11 mouse cellular contexts compared by ENCODE assay signal in the genomic region with DNA sequence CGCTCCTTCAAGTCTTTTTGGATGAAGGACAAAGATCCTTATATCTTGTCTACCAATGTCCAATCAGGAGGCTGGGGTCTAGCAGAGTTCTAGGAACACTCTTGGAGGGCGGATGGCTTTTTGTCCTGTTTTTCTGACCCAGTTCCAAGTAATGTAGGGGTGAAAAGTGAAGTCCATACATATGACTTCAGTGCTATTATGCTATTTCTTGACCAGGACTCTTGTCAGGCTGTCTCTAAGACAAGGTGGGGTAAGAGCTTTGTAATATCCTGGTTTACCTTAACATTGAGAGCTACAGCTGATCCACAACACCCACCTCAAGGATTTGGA. TPM values are rescaled to one million over a fixed set of nuclear protein-coding genes. Genes with fewer than 3 reads are reported as not detected.
DNase-seq lines count a peak whose midpoint lies in the region; ATAC-seq and TF ChIP-seq lines count a peak whose summit lies in the region.
"Had no signal": no experiment of that assay in that cellular context is flagged by ENCODE, and none has a peak within 500 bp of the region (broad histone marks: within the 10 kb centered on the region; RNA-seq: fewer than 3 reads in every experiment).

No protein-coding gene starts in this region.

- no peak overlapping the region for H3K4me3 ChIP-seq in liver, embryonic 11.5 days (ENCODE audit: low read depth, low read length)
- no peak overlapping the region for H3K4me3 ChIP-seq in embryonic facial prominence, embryonic 12.5 days
- H3K4me3 ChIP-seq in intestine, embryonic 15.5 days (replicated peaks): no peak overlapping the region
- no peak overlapping the region for H3K4me3 ChIP-seq in midbrain, embryonic 16.5 days (ENCODE audit: low read depth, low read length)
- H3K4me3 ChIP-seq in layer of hippocampus, adult 2 months: no peak overlapping the region
- H3K4me3 ChIP-seq: megakaryocyte, embryonic 14.5 days had no signal

- DNase-seq in liver, embryonic 11.5 days (ENCODE audit: low spot score): no peak
- DNase-seq in liver: no peak
- no peak for DNase-seq in layer of hippocampus, adult 2 months (ENCODE audit: low spot score in 2 of 2)
- DNase-seq: cerebellum, postnatal 14 days; gastrocnemius, postnatal 14 days; kidney, adult 2 months had no signal

- no peak overlapping the region for H3K4me2 ChIP-seq in liver, embryonic 11.5 days
- H3K4me2 ChIP-seq in embryonic facial prominence, embryonic 12.5 days (replicated peaks): no peak overlapping the region
- no peak overlapping the region for H3K4me2 ChIP-seq in intestine, embryonic 15.5 days (replicated peaks)
- no peak overlapping the region for H3K4me2 ChIP-seq in midbrain, embryonic 16.5 days (ENCODE audit: low read length)

- peaks cover 9% of the 10 kb centered on the region for H3K9me3 ChIP-seq in liver, embryonic 11.5 days (ENCODE audit: control insufficient read depth, low read length)
- peaks cover 9% of the 10 kb centered on the region; the same call in 1 of the 2 replicates for H3K9me3 ChIP-seq in embryonic facial prominence, embryonic 12.5 days
- no peaks in the 10 kb centered on the region for H3K9me3 ChIP-seq in intestine, embryonic 15.5 days
- H3K9me3 ChIP-seq in midbrain, embryonic 16.5 days (replicated peaks; ENCODE audit: control insufficient read depth, low read length, poor library complexity, severe bottlenecking): no peaks in the 10 kb centered on the region; the same call in 1 of the 2 replicates

- ATAC-seq in liver, embryonic 11.5 days (replicated peaks; ENCODE audit: low FRiP score): 0 out of 2 replicates have a peak, but pooled peaks have one; percentile 11
- 0 out of 2 replicates have a peak, but pooled peaks have one; percentile 15 for ATAC-seq in embryonic facial prominence, embryonic 12.5 days (ENCODE audit: insufficient number of reproducible peaks, insufficient read depth, low FRiP score, low TSS enrichment)
- ATAC-seq in intestine, embryonic 15.5 days: 0 out of 2 replicates have a peak, but pooled peaks have one; percentile 12
- 0 out of 2 replicates have a peak, but pooled peaks have one; percentile 21 for ATAC-seq in midbrain, embryonic 16.5 days
- ATAC-seq in erythroblast, adult 5-6 weeks (replicated peaks; ENCODE audit: low FRiP score, poor library complexity, severe bottlenecking): no peak

- no peak for TF ChIP-seq CTCF in layer of hippocampus, adult 2 months (conservative IDR thresholded peaks at IDR 0.05)

- no peaks in the 10 kb centered on the region for H3K4me1 ChIP-seq in liver, embryonic 11.5 days (replicated peaks; ENCODE audit: control insufficient read depth, insufficient read depth, low read length)
- no peaks in the 10 kb centered on the region for H3K4me1 ChIP-seq in embryonic facial prominence, embryonic 12.5 days
- no peaks in the 10 kb centered on the region for H3K4me1 ChIP-seq in intestine, embryonic 15.5 days (replicated peaks)
- no peaks in the 10 kb centered on the region for H3K4me1 ChIP-seq in midbrain, embryonic 16.5 days (ENCODE audit: control insufficient read depth, insufficient read depth, low read length)
- H3K4me1 ChIP-seq: megakaryocyte, embryonic 14.5 days had no signal

- peaks cover 66% of the 10 kb centered on the region for H3K36me3 ChIP-seq in liver, embryonic 11.5 days (ENCODE audit: control insufficient read depth, insufficient read depth, low read length)
- peaks cover 74% of the 10 kb centered on the region for H3K36me3 ChIP-seq in embryonic facial prominence, embryonic 12.5 days
- H3K36me3 ChIP-seq in intestine, embryonic 15.5 days: peaks cover 60% of the 10 kb centered on the region
- H3K36me3 ChIP-seq in midbrain, embryonic 16.5 days (ENCODE audit: control insufficient read depth, insufficient read depth, low read length): peaks cover 60% of the 10 kb centered on the region

- no peaks in the 10 kb centered on the region for H3K27me3 ChIP-seq in liver, embryonic 11.5 days (replicated peaks; ENCODE audit: control insufficient read depth, insufficient read depth, low read length)
- H3K27me3 ChIP-seq in embryonic facial prominence, embryonic 12.5 days: no peaks in the 10 kb centered on the region
- H3K27me3 ChIP-seq in intestine, embryonic 15.5 days (replicated peaks): no peaks in the 10 kb centered on the region
- no peaks in the 10 kb centered on the region for H3K27me3 ChIP-seq in midbrain, embryonic 16.5 days (ENCODE audit: control insufficient read depth, insufficient read depth, low read depth, low read length)
- H3K27me3 ChIP-seq: megakaryocyte, embryonic 14.5 days had no signal

- H3K27ac ChIP-seq in liver, embryonic 11.5 days (ENCODE audit: low read depth, low read length): no peak overlapping the region
- H3K27ac ChIP-seq in embryonic facial prominence, embryonic 12.5 days: no peak overlapping the region
- no peak overlapping the region for H3K27ac ChIP-seq in intestine, embryonic 15.5 days
- no peak overlapping the region for H3K27ac ChIP-seq in midbrain, embryonic 16.5 days (ENCODE audit: low read length)
- no peak overlapping the region for H3K27ac ChIP-seq in layer of hippocampus, adult 2 months

- H3K9ac ChIP-seq in liver, embryonic 11.5 days (ENCODE audit: low read depth, low read length): no peak overlapping the region
- H3K9ac ChIP-seq in embryonic facial prominence, embryonic 12.5 days: no peak overlapping the region
- H3K9ac ChIP-seq in intestine, embryonic 15.5 days: no peak overlapping the region
- H3K9ac ChIP-seq in midbrain, embryonic 16.5 days (ENCODE audit: low read depth, low read length): no peak overlapping the region

- 97% methylated on average over 2 of the region's 2 CpGs for WGBS in liver, embryonic 11.5 days
- WGBS in embryonic facial prominence, embryonic 12.5 days: 92% methylated on average over 2 of the region's 2 CpGs
- 93% methylated on average over 2 of the region's 2 CpGs for WGBS in intestine, embryonic 15.5 days
- WGBS in midbrain, embryonic 16.5 days: 94% methylated on average over 2 of the region's 2 CpGs

RNA-seq across cellular contexts. Expression of gene Eif4g2, which starts 12.7 kb away (rescaled TPM):
- polyA plus RNA-seq in liver, embryonic 11.5 days (2014; fragmentation: Nextera tagmentation; extraction: Ambion mirVana): 1,063 and 1,240 TPM in 2 replicates
- 989 and 1,084 TPM in 2 replicates for polyA plus RNA-seq in embryonic facial prominence, embryonic 12.5 days (2016; fragmentation: Nextera tagmentation; extraction: Ambion mirVana)
- 632 and 726 TPM in 2 replicates for polyA plus RNA-seq in intestine, embryonic 15.5 days (2015; fragmentation: Nextera tagmentation; extraction: Ambion mirVana)
- polyA plus RNA-seq in midbrain, embryonic 16.5 days (2015; fragmentation: Nextera tagmentation; extraction: Ambion mirVana): 1,168 and 1,270 TPM in 2 replicates
- total RNA-seq in erythroblast, adult 5-6 weeks (2015; ENCODE audit: low replicate concordance): 361 and 474 TPM in 2 replicates
- total RNA-seq in erythroblast, adult 5-6 weeks (2017; ENCODE audit: low replicate concordance): 338 and 576 TPM in 2 replicates
- 100 to 1,000 TPM; 596 to 633 TPM for total RNA-seq in layer of hippocampus, adult 2 months (2021)

RNA-seq across cellular contexts. Expression of gene Ctr9, which starts 41.4 kb away (rescaled TPM):
- polyA plus RNA-seq in liver, embryonic 11.5 days (2014; fragmentation: Nextera tagmentation; extraction: Ambion mirVana): 53.6 and 58.3 TPM in 2 replicates
- 89.7 and 94.5 TPM in 2 replicates for polyA plus RNA-seq in embryonic facial prominence, embryonic 12.5 days (2016; fragmentation: Nextera tagmentation; extraction: Ambion mirVana)
- polyA plus RNA-seq in intestine, embryonic 15.5 days (2015; fragmentation: Nextera tagmentation; extraction: Ambion mirVana): 51.3 and 54.6 TPM in 2 replicates
- 81.8 and 89.3 TPM in 2 replicates for polyA plus RNA-seq in midbrain, embryonic 16.5 days (2015; fragmentation: Nextera tagmentation; extraction: Ambion mirVana)
- total RNA-seq in erythroblast, adult 5-6 weeks (2015; ENCODE audit: low replicate concordance): 12.7 and 17.8 TPM in 2 replicates
- 18.9 and 33.3 TPM in 2 replicates for total RNA-seq in erythroblast, adult 5-6 weeks (2017; ENCODE audit: low replicate concordance)
- 10 to 100 TPM; 47.0 TPM for total RNA-seq in layer of hippocampus, adult 2 months (2021)
